Mouse (Mus musculus) olfactory bulb, adult 2 months (tissue): ENCODE results near the gene Hist1h4h. TPM values are rescaled to one million over a fixed set of nuclear protein-coding genes. Genes with fewer than 3 reads are reported as not detected.
"Not testable (repeated sequence)": the region's sequence is repeated elsewhere in the genome, so short reads cannot be mapped to it uniquely, and the experiment has no call there.

Experiments used
- H3K27ac ChIP-seq: fragments of 200-500 bp; 2 replicates; pipeline ENCODE4 v1.5.1; 2012; ENCODE audit warnings: low read depth, low read length; ENCODE audit not compliant: insufficient read depth
- H3K4me1 ChIP-seq: fragments of 200-500 bp; 2 replicates; pipeline ENCODE4 v1.6.1; 2012; ENCODE audit warnings: low read length; ENCODE audit not compliant: control insufficient read depth, insufficient read depth
- H3K4me3 ChIP-seq: fragments of 200-500 bp; 2 replicates; pipeline ENCODE4 v1.5.1; 2012; ENCODE audit warnings: mild to moderate bottlenecking, low read depth, low read length, moderate library complexity; ENCODE audit not compliant: insufficient read depth
- CTCF ChIP-seq: fragments of 200-500 bp; IDR thresholded peaks from 2 replicates; pipeline ENCODE4 v1.5.1; 2012; ENCODE audit warnings: low read depth, mild to moderate bottlenecking, low read length, moderate library complexity; ENCODE audit not compliant: insufficient read depth
- POLR2A ChIP-seq: fragments of 200-500 bp; IDR thresholded peaks from 2 replicates; pipeline ENCODE4 v1.6.1; 2012; ENCODE audit warnings: mild to moderate bottlenecking, low read depth, low read length, moderate library complexity; ENCODE audit not compliant: insufficient read depth
- WGBS: fragments of 180-500 bp; shearing (Covaris S2); methylation state at CpG from one replicate; pipeline ENCODE4 v1.1.7; 2018; 5-methylcytosine and 5-hydroxymethylcytosine counted together
- polyA plus RNA-seq: library from polyadenylated mRNA; stranded (reverse); fragments of >200 nt; gene quantifications from 2 replicates; pipeline ENCODE4 v1.2.4, GENCODE M21; 2012; ENCODE audit warnings: low replicate concordance; ENCODE audit not compliant: missing spikeins, insufficient read depth, insufficient read length

Hist1h4h gene
- polyA plus RNA-seq, 1 experiment, result not detected

- 69% methylated on average over 5 of the region's 5 CpGs for WGBS
- H3K4me3 ChIP-seq, result no peak overlapping the region
- H3K4me1 ChIP-seq, result peaks cover 9% of the 10 kb centered on the region; the same call in 1 of the 2 replicates
- no peak overlapping the region for H3K27ac ChIP-seq
- TF ChIP-seq CTCF (no peak), POLR2A (no peak)
Measured at GRCm38 (mm10) chr13:23538249-23538648, 7.4 kb downstream of the Hist1h4h start.

GRCm38 (mm10) chr13:23539821-23540220, 9.0 kb downstream of the Hist1h4h start:
- not testable (repeated sequence) for H3K27ac ChIP-seq, H3K4me3 ChIP-seq, H3K4me1 ChIP-seq
- WGBS, result 64% methylated on average over 1 of the region's 1 CpGs

GRCm38 (mm10) chr13:23541497-23541896, 10.6 kb downstream of the Hist1h4h start:
- Histone ChIP-seq H3K27ac (no peak overlapping the region), H3K4me1 (no peaks in the 10 kb centered on the region)
- TF ChIP-seq POLR2A (no peak), CTCF (no peak)

GRCm38 (mm10) chr13:23542225-23542980, 11.6 kb downstream of the Hist1h4h start:
- WGBS, result 8% methylated on average over 3 of the region's 3 CpGs
- Histone ChIP-seq H3K27ac (0 out of 2 replicates have a peak overlapping the region, but pooled peaks have one; percentile 40), H3K4me3 (peak overlapping the region; percentile 62)
- not testable (repeated sequence) for H3K4me1 ChIP-seq

More at GRCm38 (mm10) chr13:23541497-23541896, 10.6 kb downstream of the Hist1h4h start:
- no peak overlapping the region for H3K4me3 ChIP-seq
- WGBS, result 83% methylated on average over 3 of the region's 3 CpGs

GRCm38 (mm10) chr13:23542999-23543607, 12.3 kb downstream of the Hist1h4h start, which contains the start of gene Hist1h2bh:
TSS of gene Hist1h2bh (minus strand) at chr13:23543392.
- Histone ChIP-seq H3K27ac (0 out of 2 replicates have a peak within 1 kb of the TSS, but pooled peaks have one; percentile 40), H3K4me3 (peak within 1 kb of the TSS; percentile 62)
- H3K4me1 ChIP-seq, result not testable (repeated sequence)
- WGBS, result under 1% methylated on average over 42 of the region's 42 CpGs

GRCm38 (mm10) chr13:23543965-23544786, 13.3 kb downstream of the Hist1h4h start, which contains the start of gene Hist1h3f:
TSS of gene Hist1h3f (plus strand) at chr13:23544052.
- no peak for TF ChIP-seq CTCF
- peak; percentile 81 for TF ChIP-seq POLR2A
- WGBS, result under 1% methylated on average over 33 of the region's 45 CpGs
- Histone ChIP-seq H3K4me1 (no peaks in the 10 kb centered on the region), H3K27ac (peak within 1 kb of the TSS; percentile 75; the same call in 1 of the 2 replicates), H3K4me3 (peak within 1 kb of the TSS; percentile 70)

GRCm38 (mm10) chr13:23544787-23545120, 13.9 kb downstream of the Hist1h4h start:
- WGBS, result 0% methylated on average over 13 of the region's 14 CpGs
- H3K4me1 ChIP-seq, result not testable (repeated sequence)
- 0 out of 2 replicates have a peak overlapping the region, but pooled peaks have one; percentile 75 for H3K27ac ChIP-seq
- H3K4me3 ChIP-seq, result peak overlapping the region; percentile 70

- no peaks in the 10 kb centered on the region for H3K4me1 ChIP-seq
- TF ChIP-seq POLR2A, result no peak
- TF ChIP-seq CTCF, result no peak
- no peak overlapping the region for H3K4me3 ChIP-seq
- 77% methylated on average over 5 of the region's 5 CpGs for WGBS
- H3K27ac ChIP-seq, result no peak overlapping the region
Measured at GRCm38 (mm10) chr13:23546694-23547093, 15.8 kb downstream of the Hist1h4h start.

GRCm38 (mm10) chr13:23550761-23551145, 19.9 kb downstream of the Hist1h4h start:
- WGBS, result 7% methylated on average over 3 of the region's 3 CpGs
- no peak overlapping the region for H3K27ac ChIP-seq

More at GRCm38 (mm10) chr13:23550761-23551145, 19.9 kb downstream of the Hist1h4h start:
- Histone ChIP-seq H3K4me1 (peaks cover 3% of the 10 kb centered on the region; the same call in 1 of the 2 replicates), H3K4me3 (no peak overlapping the region)
- no peak for TF ChIP-seq POLR2A
- no peak for TF ChIP-seq CTCF
